In the genomic region with DNA sequence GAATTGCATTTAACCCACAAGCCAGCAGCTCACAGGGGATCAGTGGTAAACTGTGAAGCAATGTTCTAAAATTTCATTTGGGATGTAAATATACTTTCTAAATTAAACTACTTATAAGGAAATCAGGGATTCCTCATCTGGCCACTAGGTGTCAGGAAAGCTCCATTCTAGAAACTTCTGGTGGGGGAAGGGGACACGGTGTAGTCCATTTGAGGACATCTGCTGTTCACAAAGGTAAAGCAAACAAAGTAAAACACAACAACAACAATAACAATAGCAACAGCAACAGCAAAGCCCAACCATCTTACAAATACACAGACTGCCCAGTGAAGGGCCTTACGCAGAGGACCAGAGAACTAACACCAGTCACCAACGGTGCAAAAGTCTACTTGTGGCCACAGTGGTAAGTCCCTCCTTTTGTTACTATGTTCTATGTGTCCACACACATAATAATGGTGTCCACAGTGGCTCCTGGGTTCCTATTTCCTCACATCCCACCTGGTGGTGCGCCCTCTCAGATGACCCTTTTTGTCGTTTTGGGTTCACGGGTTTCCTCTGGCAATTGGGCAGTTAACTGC, we compare ENCODE assay signal across 8 mouse cellular contexts.
DNase-seq lines count a peak whose midpoint lies in the region; ATAC-seq lines count a peak whose summit lies in the region.

No protein-coding gene starts in this region.

- H3K4me2 ChIP-seq in midbrain, embryonic 11.5 days: no peak overlapping the region

- no peak overlapping the region for H3K4me3 ChIP-seq in midbrain, embryonic 11.5 days (ENCODE audit: low read depth, low read length)

- H3K27ac ChIP-seq in midbrain, embryonic 11.5 days (ENCODE audit: low read depth, low read length): no peak overlapping the region

- H3K27me3 ChIP-seq in midbrain, embryonic 11.5 days (ENCODE audit: control insufficient read depth, insufficient read depth, low read length): no peaks in the 10 kb centered on the region

- no peak overlapping the region for H3K9ac ChIP-seq in midbrain, embryonic 11.5 days (ENCODE audit: low read length)

- no peaks in the 10 kb centered on the region for H3K4me1 ChIP-seq in midbrain, embryonic 11.5 days (ENCODE audit: control insufficient read depth, insufficient read depth, low read length)

- WGBS in midbrain, embryonic 11.5 days: 82% methylated on average over 6 of the region's 6 CpGs

- peak; percentile 4 to 62 for DNase-seq in adrenal gland, adult (ENCODE audit: inconsistent age in 2 of 2, low spot score in 1 of 2)
- DNase-seq in adrenal gland, postnatal 4 days (ENCODE audit: low spot score in 2 of 2): no peak
- peak; percentile 10 for DNase-seq in 3134 (ENCODE audit: extremely low read depth, insufficient read length, low spot score)
- DNase-seq in c-Kit-positive CD71-positive TER-119-positive erythroid progenitor cells, embryonic 14.5 days (ENCODE audit: low spot score): peak; percentile 23
- peak; percentile 26 to 43 for DNase-seq in frontal cortex, postnatal 36 days (ENCODE audit: low spot score in 2 of 2)
- peak; percentile 14 for DNase-seq in layer of hippocampus, adult 9-11 months
- DNase-seq in midbrain, embryonic 11.5 days (ENCODE audit: low spot score, missing footprints): peak; percentile 92
- peak; percentile 47 for DNase-seq in thymus, postnatal 0 days (ENCODE audit: low spot score)

- H3K36me3 ChIP-seq in midbrain, embryonic 11.5 days (ENCODE audit: control insufficient read depth, insufficient read depth, low read length): no peaks in the 10 kb centered on the region

- peak; percentile 40; the same call in 1 of the 2 replicates for ATAC-seq in midbrain, embryonic 11.5 days (ENCODE audit: low FRiP score)

- H3K9me3 ChIP-seq in midbrain, embryonic 11.5 days (ENCODE audit: control insufficient read depth, low read length): no peaks in the 10 kb centered on the region

Comparison
In these comparisons a context has a peak if more than half of its experiments do, and no peak if none do; other contexts are left out.
1. DNase-seq: peak in adrenal gland, adult (2 of 2), 3134 (single experiment), c-Kit-positive CD71-positive TER-119-positive erythroid progenitor cells, embryonic 14.5 days (single experiment), frontal cortex, postnatal 36 days (2 of 2), layer of hippocampus, adult 9-11 months (single experiment), midbrain, embryonic 11.5 days (single experiment) and thymus, postnatal 0 days (single experiment); none in adrenal gland, postnatal 4 days (0 of 2).